Mouse (Mus musculus) heart, postnatal 14 days (tissue): ENCODE results near the gene Syt17. TPM values are rescaled to one million over a fixed set of nuclear protein-coding genes. Genes with fewer than 3 reads are reported as not detected.

Experiments used
- DNase-seq, 2 experiments: peaks; one replicate each; pipeline ENCODE4 v3.0.0; 2021 to 2022
- intact Hi-C: fragments of 180-260 bp; cut with DNase I; formaldehyde crosslinking; loops from one replicate; pipeline ENCODE4 v1.15.1; 2025
- long read RNA-seq, 2 experiments: library from polyadenylated mRNA; stranded (forward); transcript quantifications; one replicate each; pipeline ENCODE4 v2.0.0; 2021
- total RNA-seq, 2 experiments: library from RNA; stranded (reverse); gene quantifications; 2 replicates each; pipeline ENCODE4 v1.2.3; 2021

Syt17 gene
- 1 to 10 TPM; 2.1 to 2.9 TPM for total RNA-seq
- long read RNA-seq, experiment 1, partial matches to known transcripts, result 0 of 6 reads
- long read RNA-seq, experiment 1, other reads (novel, unspliced or antisense), result 3 of 6 reads
- long read RNA-seq, experiment 2, partial matches to known transcripts, result 0 of 3 reads
- long read RNA-seq, experiment 2, other reads (novel, unspliced or antisense), result 3 of 3 reads

DNA sequence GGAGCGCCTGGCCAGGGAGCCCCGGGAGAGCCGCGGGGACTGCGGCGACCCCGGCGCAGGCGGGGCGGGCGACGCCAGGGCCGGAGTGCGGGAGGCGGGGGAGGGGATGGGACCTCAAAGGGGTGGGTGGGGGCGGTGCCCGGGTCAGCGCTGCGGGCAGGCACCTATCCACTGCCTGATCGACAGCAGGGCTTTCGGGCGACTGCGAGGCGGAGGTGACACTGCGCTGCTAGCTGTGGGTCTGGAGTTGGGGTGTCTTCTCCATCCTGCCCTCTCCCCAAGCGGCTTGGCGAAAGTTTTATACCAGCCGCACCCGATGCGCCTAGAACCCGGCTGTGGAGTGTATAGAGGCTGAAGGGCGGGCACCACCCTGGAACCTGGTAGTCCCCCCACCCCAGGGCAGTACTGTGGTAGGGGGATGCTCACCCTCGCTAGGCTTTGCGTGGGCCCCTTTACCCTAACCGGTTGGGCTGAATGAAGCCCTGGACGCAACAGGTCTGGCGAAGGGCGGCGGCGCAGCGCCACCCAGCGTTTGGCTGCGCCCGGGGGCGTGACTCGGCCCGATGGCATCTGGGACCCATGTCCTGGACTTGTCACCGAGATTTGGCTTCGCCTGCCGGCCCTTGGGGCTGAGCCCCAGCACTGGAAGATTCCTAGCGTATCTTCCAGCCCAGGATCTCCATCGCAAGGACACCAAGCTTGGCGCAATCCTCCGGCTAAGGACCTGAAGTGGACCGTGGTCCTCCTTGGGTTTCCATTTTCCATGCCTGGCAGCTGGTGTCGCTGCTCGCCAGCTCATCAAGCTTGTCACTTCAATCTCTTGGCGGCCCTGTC lies at the start of gene Syt17:
Gene Syt17 (minus strand): TSS at position 89 of the 834 bp plus-strand sequence.
- DNase-seq, result peak; percentile 81 to 83
- intact Hi-C loops, result loop anchor here (1.0 to 5.0 kb wide), 4 partner anchors 70 to 239 kb away; partner anchors contain the start of gene Tmc5

DNA sequence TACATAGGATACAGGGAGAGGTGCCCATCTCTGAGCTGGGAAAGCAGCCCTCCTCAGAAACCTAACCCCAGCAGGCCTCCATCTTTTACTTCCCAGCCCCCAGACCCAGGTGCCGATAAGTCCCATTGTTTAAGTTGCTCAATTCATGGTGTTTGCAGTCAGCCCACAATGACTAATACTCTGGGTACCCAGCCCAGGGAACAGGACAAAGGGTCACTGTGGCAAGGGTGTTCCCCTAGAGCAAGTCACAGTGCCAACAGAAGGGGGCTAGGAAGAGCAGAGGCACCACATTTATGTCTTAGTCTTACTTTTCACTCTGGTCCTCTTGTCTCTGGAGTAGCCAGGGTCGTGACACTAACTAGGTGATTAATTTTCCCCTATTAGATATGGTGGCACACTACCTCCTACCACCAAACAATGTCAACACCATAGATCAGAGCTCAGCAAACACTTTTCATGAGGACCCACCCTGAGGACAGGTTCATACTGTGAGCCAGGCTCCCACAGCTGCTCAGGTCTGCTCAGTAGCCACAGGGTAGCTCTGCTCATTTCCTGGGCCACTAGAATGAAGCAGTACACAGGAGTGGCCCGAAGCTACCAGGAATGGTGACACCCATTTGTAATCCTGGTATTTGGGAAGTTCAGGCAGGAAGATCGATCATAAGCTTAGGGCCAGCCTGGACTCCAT lies 47.0 kb upstream of the Syt17 start:
- DNase-seq, result no peak
- intact Hi-C loops, result no loop called here

DNA sequence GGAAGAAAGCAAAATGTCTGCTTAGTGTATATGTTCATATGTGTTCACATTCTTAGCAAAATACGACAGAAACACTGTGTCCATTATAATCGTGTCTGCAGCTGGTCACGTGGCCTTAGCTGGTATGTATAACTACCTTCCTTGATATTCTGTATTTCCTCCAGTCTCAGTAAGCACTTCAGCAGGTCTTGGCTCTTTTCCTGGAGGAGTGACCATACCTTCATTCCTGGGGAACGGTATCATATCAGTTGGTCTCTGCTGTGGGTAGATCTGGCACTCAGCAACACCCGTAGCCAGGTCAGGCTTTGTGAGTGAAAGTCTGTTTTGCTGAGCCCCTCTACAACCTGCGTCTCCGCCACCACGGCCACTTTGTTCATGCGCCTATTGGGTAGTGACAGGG lies 45.9 kb upstream of the Syt17 start:
- intact Hi-C loops, result no loop called here
- DNase-seq, result no peak

DNA sequence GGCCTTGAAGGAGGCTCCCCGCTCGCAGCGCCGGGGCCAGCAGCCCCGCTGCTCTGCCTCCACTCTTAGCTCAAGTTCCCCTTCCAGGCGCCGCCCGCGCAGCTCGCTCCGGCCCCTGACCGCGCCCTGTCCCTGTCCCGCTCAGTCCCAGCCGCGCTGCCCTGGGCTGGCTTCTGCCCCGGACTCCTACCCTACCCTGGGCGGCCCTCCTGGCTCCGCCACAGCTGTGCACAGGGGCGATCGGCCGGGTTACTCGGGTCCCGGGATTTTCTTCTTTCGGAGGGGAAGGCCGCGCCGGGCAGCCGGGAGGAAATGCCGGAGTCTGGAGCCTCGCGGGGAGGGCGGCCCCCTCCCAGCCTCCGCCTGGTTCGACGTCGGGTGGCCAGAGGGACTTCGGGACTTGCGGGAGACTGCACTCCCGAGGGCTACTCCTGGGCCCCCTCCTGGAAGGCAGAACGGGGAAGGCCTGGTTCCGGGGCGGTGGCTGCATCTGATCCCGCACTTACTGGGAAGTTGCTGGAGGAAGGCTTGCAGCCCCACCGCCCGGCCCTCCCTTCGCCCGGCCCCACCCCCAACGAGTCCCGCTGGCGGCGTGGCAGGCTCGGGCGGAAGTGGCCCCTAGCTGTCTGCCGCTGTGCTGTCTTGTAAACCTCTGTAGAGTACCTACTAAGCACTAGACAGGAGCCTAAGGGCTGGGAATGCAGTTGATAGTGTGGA lies 43.6 kb upstream of the Syt17 start, which contains the start of gene Itpripl2:
Gene Itpripl2 (minus strand): TSS at position 545 of the 717 bp plus-strand sequence.
- intact Hi-C loops, result no loop called here
- DNase-seq, result peak; percentile 87 to 89

DNA sequence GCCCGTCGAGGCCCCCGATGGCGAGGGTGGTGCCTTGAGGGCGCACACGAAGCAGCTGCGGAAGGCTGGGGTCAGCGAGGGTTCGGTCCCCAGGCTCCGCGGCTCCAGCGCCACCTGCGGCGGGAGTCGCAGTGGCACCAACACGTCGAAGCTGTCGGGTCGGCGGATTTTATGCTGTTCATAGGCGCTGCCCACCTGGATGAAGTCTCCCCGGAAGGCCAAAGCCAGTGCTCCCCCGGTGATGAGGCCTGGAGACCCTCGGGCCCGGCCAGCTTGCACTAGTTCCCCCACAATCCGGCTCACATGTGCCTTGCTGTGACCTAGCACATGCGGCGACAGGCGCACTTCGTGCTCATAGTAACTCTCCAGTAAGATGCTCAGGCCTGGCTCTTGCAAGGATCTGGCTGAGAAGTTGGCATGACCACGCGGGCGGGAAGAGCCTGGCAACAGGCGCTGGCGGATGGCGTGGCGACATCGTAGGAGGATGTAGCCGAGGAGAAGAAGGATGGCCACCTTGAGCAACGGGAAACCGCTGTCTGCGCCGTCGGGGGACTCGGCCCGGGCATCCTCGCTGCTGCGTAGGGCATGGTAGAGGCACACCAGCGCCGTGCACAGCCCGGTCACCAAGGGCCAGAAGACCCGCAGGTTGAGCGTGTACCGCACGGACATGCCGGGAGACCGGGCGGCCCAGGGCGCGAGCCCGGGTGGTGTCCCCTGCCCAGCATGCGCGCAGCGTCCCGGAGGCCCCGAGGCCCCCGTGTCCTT lies 42.8 kb upstream of the Syt17 start:
- peak; percentile 55 to 65 for DNase-seq
- intact Hi-C loops, result no loop called here

DNA sequence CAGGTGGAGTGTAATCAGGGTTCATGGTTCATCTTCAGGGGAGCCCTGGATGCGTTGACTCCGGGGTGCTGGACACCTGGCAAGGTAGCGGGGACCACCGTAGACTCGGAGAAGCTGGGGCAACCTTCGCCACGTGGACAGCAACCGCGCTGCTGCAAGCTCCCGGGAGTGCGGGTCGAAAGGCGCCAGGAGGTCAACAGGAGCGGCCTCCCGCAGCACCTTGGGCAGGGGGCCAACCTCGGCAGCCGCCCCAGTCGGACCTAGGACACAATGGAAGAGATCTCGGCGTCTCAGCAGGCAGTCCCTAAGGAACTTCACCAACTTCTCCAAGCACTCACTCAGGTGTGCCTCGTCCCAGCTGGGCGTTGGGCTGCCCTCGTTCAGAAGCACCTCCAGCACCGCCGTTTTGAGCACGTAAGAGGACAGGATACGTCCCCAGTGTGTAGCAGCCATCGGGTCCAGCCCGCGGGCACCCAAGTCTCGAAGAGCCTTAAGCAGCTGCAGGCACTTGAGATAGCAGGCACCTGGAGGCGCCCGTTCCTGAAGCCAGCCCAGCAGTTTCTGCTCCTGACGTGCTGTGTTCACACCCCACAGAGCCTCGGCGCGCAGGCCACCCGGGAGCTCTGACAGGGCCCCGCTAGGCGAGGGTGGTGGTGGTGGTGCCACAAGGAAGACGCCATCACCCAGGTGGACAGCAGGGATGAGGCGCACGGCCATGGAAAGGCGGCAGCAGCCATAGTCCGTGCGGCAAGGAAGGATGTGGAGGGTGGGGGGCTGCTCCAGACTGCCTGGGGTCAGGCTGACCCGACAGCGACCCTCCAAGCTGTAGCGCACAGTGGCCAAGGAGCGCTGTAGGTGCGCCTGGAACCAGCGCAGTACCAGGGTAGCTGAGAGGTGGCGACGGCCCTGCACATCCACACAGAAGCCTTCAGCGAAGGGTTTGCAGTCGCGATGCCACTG lies 42.0 kb upstream of the Syt17 start:
- intact Hi-C loops, result loop anchor here (2.0 to 5.0 kb wide), 2 partner anchors 29 to 38 kb away; no protein-coding TSS in a partner anchor
- DNase-seq, result peak; percentile 48 to 57

DNA sequence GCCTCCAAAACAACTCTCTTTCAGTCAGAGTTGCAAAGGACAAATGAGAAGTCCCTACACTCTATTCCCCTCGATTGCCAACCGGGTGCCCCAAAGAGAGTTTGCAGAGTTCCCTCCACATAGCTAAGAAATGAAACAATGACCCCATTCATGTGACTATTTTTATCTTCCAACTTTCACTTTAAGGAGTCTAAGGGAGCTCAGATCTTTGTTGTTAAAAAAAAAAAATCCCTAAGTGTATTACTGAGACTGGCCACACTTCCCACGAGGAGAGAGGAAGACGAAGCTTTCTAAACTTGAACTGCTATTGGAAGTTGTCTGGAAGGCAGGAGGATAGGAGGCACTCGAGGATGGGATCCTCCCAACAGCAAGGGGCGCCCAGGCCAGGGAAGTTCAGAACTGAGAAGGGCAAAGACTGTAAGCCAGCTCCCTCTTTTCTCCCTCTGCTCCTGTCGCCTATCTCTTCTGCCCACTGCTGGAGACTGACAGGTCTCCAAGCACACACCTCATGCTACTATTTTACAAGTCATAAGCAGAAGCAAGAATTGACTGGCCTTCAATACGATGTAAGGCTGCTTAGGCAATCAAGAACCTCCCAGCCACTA lies 40.1 kb upstream of the Syt17 start:
- no peak for DNase-seq
- intact Hi-C loops, result loop anchor here (2.0 to 5.0 kb wide), 2 partner anchors 31 to 36 kb away; no protein-coding TSS in a partner anchor

DNA sequence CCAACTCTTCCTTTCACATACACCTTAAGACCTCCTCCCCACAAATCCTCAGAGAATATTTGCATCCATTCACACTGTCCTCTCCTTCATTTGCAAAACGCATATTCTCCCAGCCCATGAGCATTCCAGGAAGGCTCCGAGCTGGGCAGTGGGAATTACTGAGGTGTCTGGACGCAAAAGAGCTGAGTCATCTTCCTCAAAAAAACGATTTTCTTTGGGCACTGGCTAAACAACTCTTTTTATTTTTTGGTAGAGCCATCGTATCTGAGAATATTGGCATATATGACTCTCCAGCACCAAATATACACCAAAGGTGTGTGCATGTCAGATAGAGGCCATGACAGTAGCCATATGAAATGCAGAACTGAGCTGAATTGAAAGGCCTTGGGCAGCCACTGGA lies 38.9 kb upstream of the Syt17 start:
- intact Hi-C loops, result loop anchor here (5.0 kb wide), 1 partner anchor 35 kb away; no protein-coding TSS in a partner anchor
- no peak for DNase-seq

DNA sequence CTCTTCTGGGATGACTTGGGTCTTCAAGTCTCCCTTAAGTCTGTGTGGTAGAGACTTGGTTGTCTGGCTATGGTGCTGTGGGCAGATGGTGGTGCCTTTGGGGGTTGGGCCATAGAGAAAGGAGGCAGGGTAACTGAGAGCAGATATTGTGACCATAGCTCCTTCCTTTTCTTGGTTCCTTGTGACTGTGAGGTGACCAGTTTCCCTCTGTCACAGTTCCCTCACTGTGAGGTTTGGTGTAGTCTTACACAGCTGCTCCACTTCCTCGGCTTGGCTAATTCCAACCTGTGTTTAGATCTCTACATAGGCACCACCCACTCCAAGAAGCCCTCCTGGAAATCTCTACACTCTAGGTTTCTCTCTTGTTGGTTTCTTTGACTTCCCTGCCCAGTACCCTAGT lies 36.0 kb upstream of the Syt17 start:
- intact Hi-C loops, result no loop called here
- no peak for DNase-seq

DNA sequence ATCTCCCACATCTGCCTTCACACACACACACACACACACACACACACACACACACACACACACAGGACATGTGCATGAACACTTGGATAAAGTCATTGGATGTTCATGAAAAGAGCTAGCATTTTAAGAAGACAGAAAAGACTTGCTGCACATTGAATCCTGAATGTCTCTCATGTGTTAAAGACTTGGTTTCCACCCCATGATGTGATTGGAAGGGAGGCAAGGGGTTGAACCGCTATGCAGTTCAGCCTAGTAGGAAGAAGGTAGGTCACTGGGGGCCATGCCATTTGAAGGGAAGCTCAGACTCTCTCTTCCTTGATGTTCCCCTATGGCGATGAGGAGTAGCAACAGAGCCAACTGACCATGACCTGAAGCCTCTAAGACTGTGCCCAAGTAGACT lies 34.0 kb upstream of the Syt17 start:
- intact Hi-C loops, result no loop called here
- no peak for DNase-seq

DNA sequence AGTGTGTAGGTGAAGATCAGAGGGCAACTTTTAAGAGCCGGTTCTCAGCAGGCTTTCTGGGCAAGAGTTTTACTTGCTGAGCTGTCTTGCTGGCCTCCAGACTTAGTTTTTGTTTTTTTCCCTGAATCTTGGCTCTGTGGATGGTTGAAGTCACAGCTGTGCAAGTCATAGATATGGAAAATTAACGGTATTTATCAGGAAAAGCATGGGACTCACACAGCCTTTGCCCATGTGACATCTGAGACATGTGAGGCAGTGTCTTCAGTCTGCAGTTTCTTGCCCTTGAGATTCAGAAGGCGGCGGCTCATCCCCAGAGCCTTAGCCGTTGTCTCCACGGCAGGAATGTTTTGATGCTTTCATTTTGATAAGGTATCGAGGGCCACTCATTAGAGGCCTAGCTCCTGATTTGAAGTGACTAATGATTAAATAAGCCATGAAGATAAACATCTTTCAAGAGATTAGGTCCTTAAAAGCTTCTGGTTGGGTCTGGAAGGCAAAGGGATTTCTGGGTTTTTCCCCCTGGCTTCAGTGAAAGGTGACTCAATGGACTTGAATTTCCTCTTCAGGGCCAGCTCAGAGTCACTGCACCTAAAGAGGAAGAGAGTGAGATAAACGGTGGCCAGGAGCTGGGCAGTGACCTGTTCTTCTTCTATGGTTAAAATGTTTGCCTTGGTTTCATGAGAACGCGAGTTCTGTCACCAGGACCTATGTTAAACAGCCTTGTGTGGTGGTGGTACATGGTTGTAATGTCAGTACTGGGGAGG lies 33.2 kb upstream of the Syt17 start:
- intact Hi-C loops, result no loop called here
- no peak for DNase-seq

DNA sequence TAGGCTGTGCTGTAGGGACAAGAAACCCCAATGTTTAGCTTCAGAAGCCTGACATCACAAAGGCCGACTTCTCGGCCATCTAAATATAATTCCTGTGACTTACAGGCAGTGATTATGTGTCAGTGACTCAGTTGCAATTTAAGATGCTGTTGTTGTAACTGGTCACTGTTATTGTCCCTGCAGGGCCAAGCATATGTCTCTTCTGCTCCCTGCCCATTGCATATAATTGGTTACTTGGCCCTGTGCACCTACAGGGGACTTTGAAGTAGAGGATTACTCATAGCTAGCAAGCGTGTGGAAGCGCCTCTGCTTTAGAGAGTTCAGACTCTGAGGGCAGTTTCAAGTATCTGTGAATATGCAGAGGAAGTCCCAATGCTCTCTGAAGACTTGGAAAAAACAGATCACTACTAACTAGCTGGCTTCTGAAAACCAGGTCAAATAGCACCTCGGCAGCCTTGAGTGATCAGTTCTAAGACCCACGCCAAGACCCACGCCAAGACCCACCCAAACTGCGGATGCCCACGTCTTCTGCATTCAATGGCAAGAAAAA lies 32.2 kb upstream of the Syt17 start:
- intact Hi-C loops, result no loop called here
- no peak for DNase-seq

DNA sequence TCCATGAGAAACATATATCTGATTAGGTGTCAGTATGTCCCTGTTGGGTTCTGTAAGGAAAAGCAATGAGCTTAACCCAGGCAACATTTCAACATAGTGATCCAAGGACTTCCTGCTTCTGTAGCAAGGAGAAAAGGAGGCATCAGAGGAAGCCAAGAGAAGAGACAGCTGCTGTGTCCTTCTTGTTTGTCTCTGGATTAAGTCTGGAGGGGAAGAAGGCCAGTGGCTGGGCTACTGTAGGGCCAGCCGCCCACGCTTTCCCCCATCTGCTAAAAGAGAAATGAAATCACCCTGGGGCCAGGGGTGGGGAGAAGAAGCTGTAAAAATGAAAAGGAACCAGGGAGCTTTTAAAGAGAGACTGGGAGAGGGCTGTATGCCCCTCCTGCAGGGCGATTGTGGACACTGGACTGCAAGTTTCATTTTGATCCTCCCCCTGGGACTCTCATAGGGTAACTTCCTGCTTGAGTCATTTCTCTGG lies 30.9 kb upstream of the Syt17 start:
- intact Hi-C loops, result no loop called here
- peak; percentile 75 to 77 for DNase-seq

DNA sequence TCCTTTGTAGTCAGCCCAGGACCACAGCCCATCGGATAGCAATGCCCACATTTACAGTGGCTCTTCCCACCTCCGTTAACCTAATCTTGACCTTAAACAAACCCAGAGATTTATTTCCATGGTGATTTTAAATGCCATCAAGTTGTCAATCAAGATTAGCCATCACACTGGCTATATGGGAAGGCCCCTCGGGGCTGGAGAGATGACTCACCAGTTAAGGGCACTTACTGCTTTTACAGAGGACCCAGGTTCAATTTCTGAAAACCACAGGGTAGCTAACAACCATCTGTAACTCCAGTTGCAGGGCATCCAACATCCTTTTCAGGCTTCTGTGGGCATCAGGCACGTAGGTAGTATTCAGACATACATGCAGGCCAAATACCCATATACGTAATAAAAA lies 28.4 kb upstream of the Syt17 start:
- intact Hi-C loops, result no loop called here
- DNase-seq, result no peak

DNA sequence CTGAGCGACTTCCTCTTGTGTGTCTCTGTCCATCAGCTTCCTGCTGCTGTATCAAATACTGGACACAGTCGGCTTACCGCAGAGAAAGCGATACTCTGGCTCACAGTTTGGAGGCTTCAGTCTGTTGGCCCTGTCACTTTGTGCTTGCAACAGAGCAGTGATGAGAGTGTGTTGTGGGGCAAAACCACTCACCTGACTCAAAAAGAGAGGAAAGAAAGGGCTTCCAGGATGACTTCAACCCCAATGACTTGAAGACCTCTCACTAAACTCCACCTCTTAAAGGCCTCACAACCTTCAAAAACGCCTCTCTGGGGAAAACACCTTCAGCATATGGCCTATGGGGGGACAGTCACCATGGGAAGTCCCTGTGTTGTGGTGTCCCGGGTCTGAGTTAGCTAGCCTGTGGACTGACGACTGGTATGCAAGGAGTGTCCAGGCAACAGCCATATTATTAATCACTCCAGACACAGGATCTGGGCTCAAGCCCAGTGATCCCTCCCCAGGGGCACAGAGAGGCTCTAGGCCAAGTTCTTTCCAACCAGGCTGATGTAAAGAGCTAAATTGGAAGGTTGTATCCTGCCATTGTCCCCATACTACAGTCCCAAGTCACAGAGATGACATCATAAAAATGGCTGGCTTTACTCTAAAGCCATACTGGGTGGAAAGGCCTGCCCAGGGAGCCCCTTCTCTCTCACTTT lies 27.1 kb upstream of the Syt17 start:
- DNase-seq, result peak; percentile 68 to 75
- intact Hi-C loops, result no loop called here

DNA sequence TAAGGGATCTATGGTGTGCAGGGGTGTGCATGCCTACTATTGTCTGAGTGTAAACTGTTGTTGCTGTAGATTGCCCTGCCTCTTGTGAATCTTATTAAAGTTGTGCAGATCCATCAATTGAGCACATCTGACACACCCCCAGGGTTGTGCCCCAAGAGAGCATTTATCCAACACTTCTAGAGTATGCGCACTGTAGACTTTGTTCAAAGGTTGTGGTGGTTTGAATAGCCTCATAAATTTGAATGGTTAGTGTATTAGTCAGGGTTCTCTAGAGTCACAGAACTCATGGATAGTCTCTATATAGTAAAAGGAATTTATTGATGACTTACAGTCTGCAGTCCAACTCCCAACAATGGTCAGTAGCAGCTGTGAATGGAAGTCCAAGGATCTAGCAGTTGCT lies 24.9 kb upstream of the Syt17 start:
- DNase-seq, result no peak
- intact Hi-C loops, result no loop called here
